Mouse (Mus musculus) kidney, adult 18-20 months (tissue): Measurements from ENCODE around the gene Fbp1.
"Not testable (repeated sequence)": the region's sequence is repeated elsewhere in the genome, so short reads cannot be mapped to it uniquely, and the experiment has no call there.

ENCODE experiments used
- DNase-seq: peaks from one replicate; pipeline ENCODE4 v3.0.0; 2021

Fbp1 gene

GRCm38 (mm10) chr13:62883925-62884324 lies 4.2 kb downstream of the Fbp1 start:
- no peak for DNase-seq

GRCm38 (mm10) chr13:62883436-62883835 lies 4.6 kb downstream of the Fbp1 start:
- peak; percentile 73 for DNase-seq

DNA sequence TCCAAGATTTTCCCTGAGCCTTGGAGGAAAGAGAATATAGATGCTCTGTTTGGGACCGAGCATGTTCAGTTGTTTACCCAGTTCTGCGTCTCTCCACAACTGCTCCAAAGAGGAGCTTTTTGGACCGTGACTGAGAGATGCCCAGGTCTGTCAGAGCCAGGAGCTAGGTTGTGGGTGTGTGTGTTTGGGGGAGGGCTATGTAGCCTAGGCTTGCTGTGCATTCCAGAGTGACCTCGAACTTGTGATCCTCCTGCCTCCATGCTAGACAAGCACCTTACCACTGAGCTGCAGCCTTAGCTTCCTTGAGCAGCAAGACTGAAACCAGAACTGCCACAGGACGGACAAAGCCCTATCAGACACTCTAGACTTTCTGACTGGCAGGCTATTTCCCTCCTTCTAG lies 5.2 kb downstream of the Fbp1 start:
- DNase-seq: peak; percentile 35

- peak; percentile 9 for DNase-seq
Measured at GRCm38 (mm10) chr13:62881336-62881735, 6.7 kb downstream of the Fbp1 start.

GRCm38 (mm10) chr13:62879831-62880615 lies 8.1 kb downstream of the Fbp1 start:
- DNase-seq: peak; percentile 38

- no peak for DNase-seq
Measured at GRCm38 (mm10) chr13:62879411-62879810, 8.7 kb downstream of the Fbp1 start.

GRCm38 (mm10) chr13:62877247-62877646 lies 10.8 kb downstream of the Fbp1 start:
- DNase-seq: peak; percentile 45

DNA sequence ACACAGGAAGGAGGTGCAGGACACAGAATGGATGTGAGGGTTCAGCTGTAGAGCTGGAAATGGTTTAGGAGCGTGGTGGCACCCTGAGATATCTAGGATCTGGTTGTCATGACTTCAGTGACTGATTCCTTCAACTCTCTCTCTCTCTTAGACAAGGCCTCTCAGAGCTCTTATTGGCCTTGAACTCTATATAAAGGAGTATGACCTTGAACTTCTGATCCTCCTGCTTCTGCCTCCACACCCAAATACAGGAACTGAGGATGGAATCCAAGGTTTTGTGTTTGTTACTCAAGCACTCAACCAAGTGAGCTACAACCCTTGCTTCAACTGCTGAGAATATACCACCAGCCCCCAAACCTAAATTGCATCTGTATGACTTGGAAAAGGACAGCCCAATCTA lies 12.0 kb downstream of the Fbp1 start:
- no peak for DNase-seq

DNA sequence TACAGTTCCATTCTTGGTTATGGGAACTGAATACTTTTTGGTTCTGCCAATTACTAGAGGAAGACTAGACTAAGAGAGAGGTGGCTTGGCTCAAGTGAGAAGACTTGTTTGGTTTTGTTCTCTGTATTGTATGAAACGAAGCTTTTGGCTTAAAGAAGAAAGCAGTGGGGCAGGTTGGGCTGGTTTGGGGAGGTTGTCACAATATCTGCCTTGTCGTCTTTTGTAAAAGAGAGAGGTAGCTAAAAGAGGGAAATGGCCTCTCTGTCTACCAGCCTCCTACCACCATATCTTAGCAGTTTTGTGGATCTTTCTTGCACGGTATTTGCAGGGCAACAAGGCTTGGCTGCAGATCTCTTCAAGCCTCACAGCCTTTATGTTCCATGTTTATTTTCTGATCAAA lies 15.8 kb downstream of the Fbp1 start:
- DNase-seq: peak; percentile 4

- DNase-seq: peak; percentile 19
Measured at GRCm38 (mm10) chr13:62870605-62871004, 17.5 kb downstream of the Fbp1 start.

GRCm38 (mm10) chr13:62866817-62867216 lies 21.3 kb downstream of the Fbp1 start:
- DNase-seq: peak; percentile 3

DNA sequence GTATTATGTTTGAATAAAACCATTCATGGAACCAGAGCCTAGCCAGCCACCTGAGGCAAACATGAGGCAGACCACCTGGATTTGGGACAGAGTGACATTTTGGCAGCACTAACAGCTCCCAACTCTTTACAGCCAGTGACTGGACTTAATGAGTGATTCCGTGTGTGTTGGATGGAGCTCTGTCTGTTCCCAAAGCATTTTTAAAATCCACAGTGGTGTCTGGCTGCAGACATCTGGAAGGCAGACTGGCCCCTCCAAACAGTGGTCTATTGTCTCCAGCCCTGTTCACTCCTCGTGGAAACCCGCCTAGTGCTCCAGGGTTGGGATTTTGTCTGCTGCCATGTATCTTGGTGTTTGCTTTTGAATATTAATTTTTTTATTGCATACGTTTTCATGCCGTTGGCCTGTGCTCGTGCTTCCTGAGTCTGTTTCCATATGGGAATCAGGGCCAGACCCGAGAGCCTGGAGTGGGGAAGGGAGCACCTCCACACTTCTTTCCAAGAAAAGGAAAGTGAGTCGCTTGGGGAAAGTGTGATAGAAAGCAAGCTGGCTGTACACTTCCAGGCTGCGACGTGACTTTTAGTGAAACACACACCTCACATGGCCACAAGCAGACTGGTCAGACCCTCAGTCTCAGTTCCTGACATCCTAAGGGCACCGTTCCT lies 22.3 kb downstream of the Fbp1 start:
- no peak for DNase-seq

DNA sequence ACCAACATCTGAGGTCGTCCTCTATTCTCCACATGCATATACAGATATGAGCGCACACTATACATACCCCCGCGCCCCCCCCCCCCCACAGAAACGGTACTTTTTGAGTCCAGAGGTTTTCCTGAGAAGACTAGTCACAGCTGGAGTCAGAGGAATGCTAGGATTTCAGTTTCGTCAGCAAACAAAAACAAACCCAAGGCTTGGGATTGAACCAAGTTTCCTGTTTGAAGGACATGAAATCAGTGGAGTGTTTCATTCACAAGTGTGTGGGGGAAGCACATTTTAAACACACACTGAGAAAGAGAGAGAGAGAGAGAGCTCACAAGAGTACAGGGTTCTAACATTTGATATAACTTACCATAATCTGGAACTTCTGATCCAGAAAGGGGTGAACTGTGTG lies 24.3 kb downstream of the Fbp1 start:
- peak; percentile 2 for DNase-seq

DNA sequence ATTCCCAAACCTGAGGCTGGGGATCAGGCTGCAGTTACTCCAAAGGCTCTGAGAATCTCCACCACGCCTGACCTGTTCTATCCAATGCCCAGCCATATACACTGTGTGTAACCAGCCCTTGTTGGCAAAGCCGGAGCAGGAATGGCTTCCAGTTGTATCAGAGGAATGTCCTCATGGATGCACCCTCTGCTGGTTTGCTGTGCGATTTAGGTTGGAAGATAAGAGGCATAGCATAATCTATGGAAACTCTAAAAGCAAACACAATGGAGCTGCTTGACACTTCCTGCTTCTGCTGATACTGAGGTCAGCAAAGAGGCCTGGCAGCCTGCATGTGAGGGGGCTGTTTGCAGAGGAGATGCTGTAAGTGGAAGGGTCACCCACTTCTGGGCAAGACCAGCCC lies 25.2 kb downstream of the Fbp1 start:
- DNase-seq: peak; percentile 4

GRCm38 (mm10) chr13:62860068-62860467 lies 28.0 kb downstream of the Fbp1 start:
- DNase-seq: peak; percentile 6

DNA sequence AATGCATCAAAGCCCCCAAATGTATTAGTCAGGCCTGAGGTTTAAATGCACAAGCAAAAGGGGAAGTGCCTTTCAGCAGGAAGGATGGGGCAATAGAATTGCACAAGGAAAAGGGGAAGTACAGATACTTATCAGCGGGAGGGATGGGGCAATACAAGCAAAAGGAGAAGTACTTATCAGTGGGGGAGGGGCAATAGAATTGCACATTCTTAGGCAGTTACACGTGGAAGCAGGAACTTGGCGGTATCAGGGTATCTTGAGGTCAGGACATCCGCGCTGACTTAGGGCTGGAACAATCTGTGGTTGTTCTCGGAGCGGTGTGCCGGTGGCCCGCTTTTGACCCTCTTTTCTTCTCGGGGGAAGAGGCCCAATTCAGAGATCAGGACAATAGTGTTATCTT lies 28.8 kb downstream of the Fbp1 start:
- DNase-seq: not testable (repeated sequence)

DNA sequence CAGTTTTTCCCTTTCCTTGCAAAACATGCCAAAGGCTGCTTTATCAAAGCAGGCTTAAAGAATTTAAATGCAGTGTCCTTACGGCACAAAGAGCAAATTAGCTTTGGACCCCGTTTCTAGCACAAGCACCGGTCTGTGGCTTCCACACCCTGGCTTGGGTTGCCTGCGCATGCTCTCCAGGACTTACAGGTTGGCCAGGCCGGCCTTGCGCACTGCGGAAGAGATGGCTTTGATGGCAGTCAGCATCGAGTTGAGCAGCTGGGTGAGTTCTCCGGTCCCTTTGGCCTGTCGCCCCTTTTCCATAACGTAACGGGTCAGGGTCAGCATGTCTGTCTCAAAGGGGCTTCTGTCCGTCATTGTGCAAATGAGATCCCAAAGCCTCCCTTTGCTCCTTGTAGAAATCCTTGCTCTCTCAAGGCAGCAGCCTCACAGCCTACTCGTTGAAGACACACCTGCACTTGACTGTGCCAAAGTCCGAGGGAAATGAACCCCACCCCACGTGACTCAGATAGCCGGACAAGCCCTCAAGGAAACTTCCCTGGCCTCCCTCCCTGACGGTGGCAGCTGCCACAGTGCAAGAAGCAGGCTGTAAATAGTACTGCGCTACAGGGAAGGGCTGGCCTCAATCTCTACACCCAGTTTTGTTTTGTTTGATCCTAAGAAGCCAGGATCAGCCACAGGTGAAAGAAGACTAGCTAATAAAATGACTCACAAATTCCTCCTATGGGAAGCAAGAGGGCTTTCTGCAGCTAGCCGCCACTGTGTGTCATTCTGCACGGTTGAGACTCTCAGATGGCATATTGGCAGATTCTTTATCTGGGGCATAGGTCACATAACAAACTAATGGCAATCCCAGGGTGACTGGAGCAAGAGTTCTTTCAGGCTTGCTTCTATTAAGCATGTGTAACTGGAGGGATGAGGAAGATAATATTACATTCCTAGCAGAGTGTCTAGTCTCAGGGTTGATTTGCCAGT lies 29.9 kb downstream of the Fbp1 start, which contains the start of gene Fbp2:
Gene Fbp2 (minus strand): TSS at position 482 of the 975 bp plus-strand sequence.
- DNase-seq: peak; percentile 72

- peak; percentile 45 for DNase-seq
Measured at GRCm38 (mm10) chr13:62856850-62857249, 31.2 kb downstream of the Fbp1 start.

DNA sequence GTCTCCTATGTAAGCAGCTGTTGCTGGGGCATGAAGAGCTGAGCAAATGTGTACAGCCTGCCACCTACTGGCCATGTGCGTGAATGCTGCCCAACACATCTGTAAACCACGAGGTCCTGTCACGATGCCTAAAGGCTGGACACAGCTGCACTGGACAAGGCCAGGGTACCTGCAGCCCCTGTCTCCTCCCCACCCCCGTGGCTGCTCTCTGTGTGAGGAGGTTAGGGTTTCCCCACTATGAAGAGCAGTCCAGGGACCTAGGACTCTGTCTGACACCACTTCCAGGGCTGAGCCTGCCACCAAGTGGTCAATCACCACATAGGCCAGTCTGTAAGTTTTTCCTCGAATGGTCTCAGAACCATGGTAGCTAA lies 31.8 kb downstream of the Fbp1 start:
- peak; percentile 87 for DNase-seq

- DNase-seq: no peak
Measured at GRCm38 (mm10) chr13:62855396-62856304, 32.4 kb downstream of the Fbp1 start.

GRCm38 (mm10) chr13:62854666-62855065 lies 33.4 kb downstream of the Fbp1 start:
- DNase-seq: peak; percentile 81

- no peak for DNase-seq
Measured at GRCm38 (mm10) chr13:62833341-62833740, 54.7 kb downstream of the Fbp1 start.
